Mouse (Mus musculus) lung, postnatal 25 days (tissue): Measurements from ENCODE around the gene Upk3a.
"Not testable (repeated sequence)": the region's sequence is repeated elsewhere in the genome, so short reads cannot be mapped to it uniquely, and the experiment has no call there.

Experiments used
- DNase-seq: peaks from one replicate; pipeline ENCODE4 v3.0.0; 2022; ENCODE audit warnings: low spot score

Upk3a gene

GRCm38 (mm10) chr15:85000984-85001982, 15.7 kb upstream of the Upk3a start:
- DNase-seq: peak; percentile 75

GRCm38 (mm10) chr15:85009666-85010065, 7.3 kb upstream of the Upk3a start:
- DNase-seq: no peak

DNA sequence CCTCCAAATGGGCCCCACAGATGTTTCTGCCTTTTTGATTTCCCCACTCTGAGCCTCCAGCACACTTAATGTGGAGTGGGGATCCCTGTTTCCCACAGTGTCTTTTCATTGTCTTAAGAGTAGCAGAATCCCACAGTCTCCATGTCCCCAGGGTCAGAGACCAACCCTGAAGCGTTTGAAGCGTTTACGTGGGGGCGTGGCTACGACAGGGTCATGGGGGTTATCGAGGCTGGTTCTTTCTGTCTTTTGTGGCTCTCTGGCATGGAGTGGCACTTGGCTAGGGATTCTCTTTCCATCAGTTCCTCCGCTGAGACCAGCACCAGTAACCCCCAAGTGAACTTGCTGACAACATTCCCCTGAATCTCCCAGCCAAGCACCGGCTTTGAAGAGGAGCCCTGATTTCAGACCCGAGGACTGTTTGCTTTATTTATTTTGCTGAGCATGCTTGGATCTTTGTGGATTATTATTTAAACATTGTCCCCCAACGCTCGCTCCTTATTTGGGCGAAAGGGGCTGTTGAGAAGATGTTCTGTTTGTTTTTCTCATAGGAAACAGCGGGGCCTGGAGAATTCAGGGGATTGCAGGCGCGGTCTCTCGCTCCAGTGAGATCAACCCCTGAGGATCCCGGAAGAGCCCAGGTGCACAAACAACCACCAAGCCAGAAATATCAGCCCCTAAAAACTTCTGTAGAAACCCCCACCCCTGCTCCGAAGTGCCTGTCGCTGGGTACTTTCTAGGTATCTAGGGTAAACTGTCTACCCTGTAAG, 4.9 kb upstream of the Upk3a start:
- DNase-seq: peak; percentile 39

- DNase-seq: no peak
These were observed 4.3 kb upstream of the Upk3a start for GRCm38 (mm10) chr15:85012662-85013054.

DNA sequence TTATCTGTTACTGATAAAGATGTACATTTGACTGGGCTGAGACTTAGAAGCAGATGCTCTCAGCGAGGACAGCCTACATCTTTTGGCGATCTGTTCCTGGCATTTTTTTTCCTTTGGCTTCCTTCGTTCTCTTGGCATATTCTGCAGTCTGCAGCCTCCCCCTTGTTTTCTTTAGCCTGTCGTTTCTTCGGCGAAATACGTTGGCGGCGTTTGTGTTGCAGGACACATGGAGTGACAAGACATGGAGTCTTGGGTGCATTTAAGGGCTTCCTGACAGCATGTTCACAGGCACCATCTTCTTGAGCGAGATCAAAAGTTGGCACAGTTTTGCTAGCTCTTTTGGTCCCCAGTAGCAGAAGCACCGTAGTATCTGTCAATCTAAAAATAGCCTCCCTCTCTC, 1.2 kb upstream of the Upk3a start:
- DNase-seq: no peak

DNA sequence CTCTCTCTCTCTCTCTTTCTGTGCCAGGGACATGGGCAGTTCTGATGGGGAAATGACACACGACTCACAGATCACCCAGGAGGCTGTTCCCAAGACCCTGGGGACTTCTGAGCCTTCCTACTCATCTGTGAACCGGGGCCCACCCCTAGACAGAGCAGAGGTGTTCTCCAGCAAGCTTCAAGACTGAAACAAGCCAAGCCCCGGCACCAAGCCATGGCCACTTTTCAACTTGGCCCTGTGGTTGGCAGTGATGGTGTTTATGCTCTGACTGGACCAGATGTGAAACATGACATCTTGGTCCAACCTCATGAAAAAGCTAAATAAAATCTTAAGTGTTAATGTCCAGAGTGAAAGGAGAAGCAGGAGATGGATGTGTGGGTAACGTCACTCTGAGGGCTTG, 5.3 kb downstream of the Upk3a start:
- DNase-seq: no peak

- DNase-seq: no peak
These were observed 9.3 kb downstream of the Upk3a start for GRCm38 (mm10) chr15:85026197-85026596.

DNA sequence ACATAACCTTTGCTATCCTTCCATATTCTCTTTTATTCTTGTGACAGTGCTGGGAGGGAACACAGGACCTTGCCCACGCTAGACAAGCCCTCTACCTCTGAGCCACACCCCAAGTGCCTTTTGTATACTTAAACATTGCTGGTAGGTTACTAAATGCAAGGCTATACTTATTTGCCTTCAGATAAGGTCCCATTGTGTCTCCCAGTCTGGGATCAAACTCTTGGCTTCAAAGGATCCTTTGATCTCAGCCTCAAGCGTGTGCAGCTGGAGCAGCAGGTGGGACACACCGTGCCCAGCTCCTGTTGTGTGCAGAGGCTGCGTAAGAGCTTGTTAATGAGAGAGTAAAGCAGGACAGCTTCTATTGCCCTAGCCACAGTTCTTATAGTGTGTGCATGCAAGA, 10.8 kb downstream of the Upk3a start:
- no peak for DNase-seq

- DNase-seq: not testable (repeated sequence)
These were observed 11.7 kb downstream of the Upk3a start, which contains the start of gene Fam118a for GRCm38 (mm10) chr15:85028648-85029047. Gene Fam118a, plus strand, starts transcription at chr15:85028948.

GRCm38 (mm10) chr15:85030643-85031042, 13.7 kb downstream of the Upk3a start:
- not testable (repeated sequence) for DNase-seq

GRCm38 (mm10) chr15:85031866-85032265, 14.9 kb downstream of the Upk3a start:
- DNase-seq: no peak

GRCm38 (mm10) chr15:85033916-85034315, 17.0 kb downstream of the Upk3a start:
- DNase-seq: peak; percentile 32

GRCm38 (mm10) chr15:85036566-85037342, 19.8 kb downstream of the Upk3a start:
- DNase-seq: peak; percentile 97

DNA sequence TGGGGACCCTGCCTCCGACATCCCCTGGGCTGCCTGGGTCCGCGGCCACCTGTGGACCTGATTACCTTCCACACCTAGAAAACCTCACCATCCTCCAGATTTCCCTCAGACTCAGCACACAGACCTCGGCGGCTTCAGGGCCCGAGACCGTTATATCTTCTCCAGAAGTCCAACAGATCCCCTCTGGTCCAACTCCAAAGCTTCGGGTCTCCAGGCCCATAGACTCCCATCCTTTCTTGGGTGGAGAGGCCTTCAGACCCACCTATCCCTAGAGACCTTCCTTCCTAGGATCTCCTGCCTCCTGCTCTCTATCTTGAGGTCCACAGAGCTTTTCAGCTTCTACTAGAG, 20.4 kb downstream of the Upk3a start:
- DNase-seq: no peak

DNA sequence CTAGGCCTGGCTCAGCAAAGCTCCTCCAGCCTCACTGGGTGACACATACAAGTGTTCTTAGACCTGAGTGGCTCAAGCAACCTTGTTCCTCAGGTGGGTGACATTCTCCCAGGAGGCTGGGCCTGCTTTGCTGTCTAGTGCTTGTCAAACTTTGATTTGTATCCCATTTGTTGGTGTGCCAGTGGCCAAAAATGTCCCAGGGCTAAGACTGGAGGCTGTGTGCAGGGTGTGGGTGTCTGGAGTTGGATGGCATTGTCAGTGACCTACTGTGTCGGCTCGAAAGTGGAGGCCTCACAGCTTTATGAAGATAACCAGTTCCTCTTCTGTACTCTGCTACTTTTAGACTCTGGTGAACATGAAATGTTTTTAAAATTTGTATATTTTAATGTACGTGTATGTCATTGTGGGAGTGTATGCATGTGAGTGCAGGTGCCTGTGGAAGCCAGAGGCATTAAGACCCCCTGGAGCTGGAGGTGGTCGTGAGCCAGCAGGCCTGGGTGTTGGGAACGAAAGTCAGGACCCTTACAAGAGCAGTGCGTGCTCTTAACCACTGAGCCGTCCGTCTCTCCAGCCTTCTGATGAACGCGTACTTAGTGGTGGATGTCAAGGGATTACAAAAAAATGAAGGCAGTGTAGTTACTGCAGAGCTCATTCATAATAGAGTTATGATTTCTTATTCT, 24.7 kb downstream of the Upk3a start:
- DNase-seq: no peak

DNA sequence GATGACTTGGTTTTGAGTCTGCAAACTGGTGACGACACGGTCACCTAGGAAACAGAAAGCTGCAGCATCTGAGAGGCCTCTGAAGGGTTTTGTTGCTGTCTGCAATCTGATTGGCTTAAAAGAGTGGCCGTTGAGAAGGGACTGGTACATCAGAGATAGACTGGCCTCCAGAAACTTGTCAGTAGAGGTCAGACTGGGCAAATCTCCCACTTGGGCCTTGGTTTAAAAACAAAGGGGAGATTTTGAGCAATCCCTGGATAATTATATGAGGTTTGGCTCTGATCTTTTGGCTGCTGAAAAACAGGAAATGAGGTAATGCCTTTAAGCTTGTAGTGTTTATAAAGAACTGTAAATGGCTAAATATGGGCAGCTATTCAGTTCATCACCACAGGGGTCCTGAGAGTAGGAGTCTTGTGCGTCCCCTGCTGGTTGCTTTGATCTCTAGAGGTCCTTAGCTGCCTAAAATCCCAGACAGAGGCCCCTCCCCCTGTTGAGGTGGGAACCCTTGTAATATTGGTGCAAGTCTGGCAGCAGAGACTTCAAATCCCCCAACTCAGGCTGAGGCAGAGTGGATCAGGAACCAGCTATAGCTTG, 25.5 kb downstream of the Upk3a start:
- peak; percentile 77 for DNase-seq

GRCm38 (mm10) chr15:85043116-85043515, 26.2 kb downstream of the Upk3a start:
- no peak for DNase-seq

- no peak for DNase-seq
These were observed 26.8 kb downstream of the Upk3a start for GRCm38 (mm10) chr15:85043761-85044160.

DNA sequence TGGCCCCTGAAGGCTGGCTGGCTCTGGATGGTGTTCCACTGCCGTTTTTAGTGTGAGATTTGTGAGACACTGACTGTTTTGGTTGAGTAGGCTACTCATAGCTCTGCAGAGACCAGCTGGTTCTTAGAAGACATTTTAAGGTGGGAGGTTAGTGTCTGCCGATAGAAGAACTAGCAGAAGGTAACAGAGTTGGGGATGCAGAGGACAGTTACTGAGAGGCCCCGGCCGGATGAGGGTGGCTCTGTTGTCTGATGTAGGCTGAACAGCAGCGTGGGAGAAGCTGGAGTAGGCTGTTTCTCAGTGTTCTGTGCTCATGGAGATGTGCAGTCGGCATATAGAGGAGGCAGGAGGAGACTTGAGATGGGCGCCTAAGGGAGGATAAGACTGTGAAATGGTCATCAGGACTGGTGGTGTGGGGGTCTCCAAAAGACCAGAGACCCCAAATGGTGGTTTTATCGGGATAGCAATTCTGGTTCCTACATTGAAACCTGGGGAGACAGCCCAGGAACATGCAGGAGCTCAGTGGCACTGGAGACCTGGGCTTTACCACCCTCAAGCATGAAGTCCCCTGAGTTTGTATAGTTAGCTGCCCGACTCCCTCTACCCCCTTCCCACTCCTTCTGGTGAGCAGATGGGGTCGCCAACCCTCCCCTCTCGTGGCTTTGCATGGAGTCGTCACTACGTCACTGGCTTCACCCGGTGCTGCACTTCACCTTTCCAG, 29.4 kb downstream of the Upk3a start:
- no peak for DNase-seq

- DNase-seq: no peak
These were observed 30.9 kb downstream of the Upk3a start for GRCm38 (mm10) chr15:85047865-85048264.

DNA sequence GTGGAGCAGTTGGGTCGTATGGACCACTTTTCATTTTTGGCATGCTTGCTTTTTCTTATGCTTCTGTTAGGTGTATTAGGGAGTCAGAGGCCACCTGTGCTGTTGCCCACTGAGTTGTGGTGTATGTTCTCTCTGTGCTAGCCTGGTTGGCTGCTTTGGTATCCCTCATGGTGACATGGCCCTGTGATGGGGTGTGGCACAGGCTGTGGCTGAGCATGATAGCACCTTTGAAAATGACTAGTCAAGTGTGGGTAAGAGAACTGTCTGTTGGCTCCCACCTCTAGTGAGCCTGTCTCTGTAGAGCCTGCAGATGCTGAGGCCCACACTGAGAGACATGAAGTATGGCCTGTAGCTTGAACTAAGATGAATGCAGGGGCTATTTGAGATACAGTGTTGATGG, 32.8 kb downstream of the Upk3a start:
- no peak for DNase-seq
